Mouse (Mus musculus) bone marrow macrophage, adult 2 months (primary cell): ENCODE data around the gene Actr8.

ENCODE experiments used
- CTCF ChIP-seq: IDR thresholded peaks from 2 replicates; pipeline ENCODE4 v1.5.1; 2012; ENCODE audit warnings: low read depth, mild to moderate bottlenecking, low read length, moderate library complexity
- POLR2A ChIP-seq: IDR thresholded peaks from 2 replicates; pipeline ENCODE4 v1.6.1; 2012; ENCODE audit warnings: mild to moderate bottlenecking, low read depth, low read length, borderline replicate concordance

DNA sequence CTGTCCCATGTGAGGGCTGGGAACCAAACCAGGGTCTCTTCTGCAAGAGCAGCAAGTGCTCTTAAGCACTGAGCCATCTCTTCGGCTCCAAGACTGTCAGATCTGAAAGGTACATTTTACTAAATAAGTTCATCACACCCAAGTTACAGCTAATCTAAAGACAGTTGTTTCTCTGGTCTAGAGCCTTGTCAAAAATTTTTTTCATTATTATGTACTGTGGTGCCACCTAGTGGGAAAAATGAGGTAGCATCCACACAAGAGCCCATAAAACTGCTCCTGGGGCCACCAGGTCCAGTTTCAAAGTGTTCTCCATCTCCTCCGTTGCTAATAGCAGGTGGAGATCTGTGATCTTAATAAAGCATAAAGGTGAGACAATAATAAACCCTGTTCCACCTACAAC, 37.3 kb upstream of the Actr8 start:
- TF ChIP-seq CTCF: no peak
- TF ChIP-seq POLR2A: no peak
